Mouse (Mus musculus) stomach, embryonic 15.5 days (tissue): Measurements from ENCODE around the gene Trp53bp2. TPM values are rescaled to one million over a fixed set of nuclear protein-coding genes. Genes with fewer than 3 reads are reported as not detected.
A peak's percentile ranks its signal among the peaks of the same experiment; 100 is the strongest.

ENCODE experiments used
- ATAC-seq: fragments of 200-750 bp; cut with Nextera tagmentation; 2 replicates; pipeline ENCODE4 v1.8.0; 2017; ENCODE audit warnings: low read depth, moderate number of reproducible peaks, moderate TSS enrichment; ENCODE audit not compliant: insufficient read depth, low FRiP score
- H3K27ac ChIP-seq: fragments of 300-500 bp; sonication (generic); 2 replicates; pipeline ENCODE4 v1.5.1; 2015; ENCODE audit warnings: mild to moderate bottlenecking, inconsistent platforms
- H3K27me3 ChIP-seq: fragments of 300-500 bp; sonication (generic); replicated peaks from 2 replicates; pipeline ENCODE4 v1.6.1; 2015; ENCODE audit warnings: inconsistent platforms
- H3K36me3 ChIP-seq: fragments of 300-500 bp; sonication (generic); 2 replicates; pipeline ENCODE4 v1.6.1; 2015; ENCODE audit warnings: inconsistent platforms
- H3K4me1 ChIP-seq: fragments of 300-500 bp; sonication (generic); 2 replicates; pipeline ENCODE4 v1.6.1; 2015; ENCODE audit warnings: inconsistent platforms
- H3K4me2 ChIP-seq: fragments of 300-500 bp; sonication (generic); 2 replicates; pipeline ENCODE4 v1.6.1; 2015; ENCODE audit warnings: mild to moderate bottlenecking, inconsistent platforms
- H3K4me3 ChIP-seq: fragments of 300-500 bp; sonication (generic); replicated peaks from 2 replicates; pipeline ENCODE4 v1.5.1; 2015; ENCODE audit warnings: inconsistent platforms
- H3K9ac ChIP-seq: fragments of 300-500 bp; sonication (generic); 2 replicates; pipeline ENCODE4 v1.6.1; 2015; ENCODE audit warnings: inconsistent platforms
- H3K9me3 ChIP-seq: fragments of 300-500 bp; sonication (generic); 2 replicates; pipeline ENCODE4 v1.6.1; 2016; ENCODE audit warnings: inconsistent platforms
- WGBS: fragments of 180-500 bp; shearing (Covaris S2); methylation state at CpG from one replicate; pipeline ENCODE4 v1.1.7; 2015; 5-methylcytosine and 5-hydroxymethylcytosine counted together
- polyA plus RNA-seq: library from polyadenylated mRNA; unstranded; fragments of >200 nt; fragmentation: Nextera tagmentation; extraction: Ambion mirVana; gene quantifications from 2 replicates; pipeline ENCODE4 v1.2.1, GENCODE M21; 2015

Gene Trp53bp2
- polyA plus RNA-seq, 1 experiment from 2014 or later = 19.9 TPM

- WGBS = 87% methylated on average over 4 of the region's 4 CpGs
- no peak overlapping the region for H3K27ac ChIP-seq
Observed at GRCm38 (mm10) chr1:182465978-182466377, 57.0 kb downstream of the Trp53bp2 start.

GRCm38 (mm10) chr1:182475005-182475796, 66.2 kb downstream of the Trp53bp2 start:
- H3K9me3 ChIP-seq = no peaks in the 10 kb centered on the region
- H3K4me2 ChIP-seq = no peak overlapping the region
- ATAC-seq = no peak
- H3K36me3 ChIP-seq = peaks cover 42% of the 10 kb centered on the region
- H3K27me3 ChIP-seq = no peaks in the 10 kb centered on the region
- H3K4me1 ChIP-seq = no peaks in the 10 kb centered on the region
- H3K4me3 ChIP-seq = no peak overlapping the region
- H3K27ac ChIP-seq = no peak overlapping the region
- WGBS = 82% methylated on average over 5 of the region's 5 CpGs
- no peak overlapping the region for H3K9ac ChIP-seq

More at GRCm38 (mm10) chr1:182465978-182466377, 57.0 kb downstream of the Trp53bp2 start:
- Histone ChIP-seq H3K4me3 (no peak overlapping the region), H3K4me1 (peaks cover 11% of the 10 kb centered on the region), H3K9me3 (no peaks in the 10 kb centered on the region), H3K27me3 (no peaks in the 10 kb centered on the region), H3K4me2 (no peak overlapping the region), H3K36me3 (peaks cover 36% of the 10 kb centered on the region), H3K9ac (no peak overlapping the region)
- no peak for ATAC-seq

- no peaks in the 10 kb centered on the region for H3K9me3 ChIP-seq
- peak overlapping the region; percentile 45; the same call in 1 of the 2 replicates for H3K27ac ChIP-seq
- no peaks in the 10 kb centered on the region for H3K4me1 ChIP-seq
- H3K36me3 ChIP-seq = peaks cover 42% of the 10 kb centered on the region
- H3K9ac ChIP-seq = no peak overlapping the region
- no peak overlapping the region for H3K4me2 ChIP-seq
- H3K27me3 ChIP-seq = no peaks in the 10 kb centered on the region
- no peak overlapping the region for H3K4me3 ChIP-seq
- 57% methylated on average over 4 of the region's 4 CpGs for WGBS
- ATAC-seq = peak; percentile 48; the same call in 1 of the 2 replicates
Observed at GRCm38 (mm10) chr1:182478935-182479334, 70.0 kb downstream of the Trp53bp2 start.

- no peak for ATAC-seq
- Histone ChIP-seq H3K27ac (no peak overlapping the region), H3K27me3 (no peaks in the 10 kb centered on the region), H3K4me3 (no peak overlapping the region), H3K9ac (no peak overlapping the region), H3K4me1 (no peaks in the 10 kb centered on the region), H3K36me3 (peaks cover 50% of the 10 kb centered on the region), H3K4me2 (no peak overlapping the region), H3K9me3 (no peaks in the 10 kb centered on the region)
- WGBS = 90% methylated on average over 7 of the region's 7 CpGs
Observed at GRCm38 (mm10) chr1:182481138-182481537, 72.2 kb downstream of the Trp53bp2 start.

- Histone ChIP-seq H3K9me3 (no peaks in the 10 kb centered on the region), H3K4me3 (no peak overlapping the region), H3K27me3 (no peaks in the 10 kb centered on the region), H3K9ac (no peak overlapping the region), H3K4me2 (no peak overlapping the region), H3K36me3 (peaks cover 53% of the 10 kb centered on the region), H3K4me1 (no peaks in the 10 kb centered on the region), H3K27ac (no peak overlapping the region)
- no peak for ATAC-seq
- WGBS = 75% methylated on average over 10 of the region's 10 CpGs
Observed at GRCm38 (mm10) chr1:182481646-182482295, 72.8 kb downstream of the Trp53bp2 start.

GRCm38 (mm10) chr1:182482991-182483909, 74.3 kb downstream of the Trp53bp2 start:
- Histone ChIP-seq H3K27me3 (no peaks in the 10 kb centered on the region), H3K36me3 (peaks cover 60% of the 10 kb centered on the region), H3K27ac (no peak overlapping the region), H3K9me3 (no peaks in the 10 kb centered on the region), H3K4me2 (no peak overlapping the region), H3K9ac (no peak overlapping the region), H3K4me1 (no peaks in the 10 kb centered on the region), H3K4me3 (no peak overlapping the region)
- ATAC-seq = no peak
- WGBS = 79% methylated on average over 14 of the region's 14 CpGs

GRCm38 (mm10) chr1:182483910-182484274, 74.9 kb downstream of the Trp53bp2 start:
- H3K9me3 ChIP-seq = no peaks in the 10 kb centered on the region
- ATAC-seq = no peak
- H3K36me3 ChIP-seq = peaks cover 65% of the 10 kb centered on the region
- no peak overlapping the region for H3K4me3 ChIP-seq
- H3K9ac ChIP-seq = no peak overlapping the region
- no peak overlapping the region for H3K4me2 ChIP-seq
- H3K4me1 ChIP-seq = no peaks in the 10 kb centered on the region
- H3K27ac ChIP-seq = no peak overlapping the region
- WGBS = 84% methylated on average over 12 of the region's 12 CpGs
- H3K27me3 ChIP-seq = no peaks in the 10 kb centered on the region

- Histone ChIP-seq H3K27ac (no peak overlapping the region), H3K4me3 (no peak overlapping the region), H3K9me3 (no peaks in the 10 kb centered on the region), H3K27me3 (no peaks in the 10 kb centered on the region), H3K9ac (no peak overlapping the region), H3K4me2 (no peak overlapping the region), H3K4me1 (peaks cover 9% of the 10 kb centered on the region; the same call in 1 of the 2 replicates), H3K36me3 (peaks cover 50% of the 10 kb centered on the region)
- WGBS = 91% methylated on average over 10 of the region's 10 CpGs
- ATAC-seq = no peak
Observed at GRCm38 (mm10) chr1:182488503-182488902, 79.5 kb downstream of the Trp53bp2 start.

GRCm38 (mm10) chr1:182489803-182490452, 81.0 kb downstream of the Trp53bp2 start:
- H3K4me1 ChIP-seq = peaks cover 9% of the 10 kb centered on the region
- WGBS = 9% methylated on average over 21 of the region's 21 CpGs
- ATAC-seq = peak; percentile 91
- no peak overlapping the region for H3K9ac ChIP-seq
- H3K27ac ChIP-seq = peak overlapping the region; percentile 17
- H3K4me3 ChIP-seq = peak overlapping the region; percentile 21
- no peaks in the 10 kb centered on the region for H3K27me3 ChIP-seq
- H3K9me3 ChIP-seq = no peaks in the 10 kb centered on the region
- peaks cover 41% of the 10 kb centered on the region for H3K36me3 ChIP-seq
- peak overlapping the region; percentile 50 for H3K4me2 ChIP-seq

GRCm38 (mm10) chr1:182490568-182490967, 81.6 kb downstream of the Trp53bp2 start:
- Histone ChIP-seq H3K9ac (no peak overlapping the region), H3K27me3 (no peaks in the 10 kb centered on the region), H3K4me1 (peaks cover 9% of the 10 kb centered on the region), H3K36me3 (peaks cover 35% of the 10 kb centered on the region), H3K4me2 (no peak overlapping the region), H3K9me3 (no peaks in the 10 kb centered on the region), H3K27ac (peak overlapping the region; percentile 17), H3K4me3 (no peak overlapping the region)
- WGBS = 74% methylated on average over 7 of the region's 7 CpGs
- no peak for ATAC-seq

GRCm38 (mm10) chr1:182491839-182492238, 82.9 kb downstream of the Trp53bp2 start:
- H3K36me3 ChIP-seq = peaks cover 26% of the 10 kb centered on the region
- no peak overlapping the region for H3K9ac ChIP-seq
- no peak overlapping the region for H3K27ac ChIP-seq
- H3K4me3 ChIP-seq = no peak overlapping the region
- 87% methylated on average over 6 of the region's 6 CpGs for WGBS
- peaks cover 17% of the 10 kb centered on the region for H3K4me1 ChIP-seq
- no peak overlapping the region for H3K4me2 ChIP-seq
- no peak for ATAC-seq
- H3K27me3 ChIP-seq = no peaks in the 10 kb centered on the region
- no peaks in the 10 kb centered on the region for H3K9me3 ChIP-seq
